Mouse (Mus musculus) ES-Bruce4 (cell line): ENCODE data around the gene Cd302.

Experiments used
- EP300 ChIP-seq: IDR thresholded peaks from 2 replicates; pipeline ENCODE4 v1.6.1; 2011; ENCODE audit warnings: low read depth, low read length; ENCODE audit not compliant: insufficient read depth
- POLR2A ChIP-seq: IDR thresholded peaks from one replicate; pipeline ENCODE4 v1.8.1; 2011; ENCODE audit warnings: low read length; ENCODE audit not compliant: insufficient read depth

- TF ChIP-seq EP300 (no peak), POLR2A (no peak)
Observed at GRCm38 (mm10) chr2:60228470-60228869, 55.8 kb downstream of the Cd302 start.
